ENCODE assay signal across 7 mouse cellular contexts in genomic region chr3:94366761-94367160, GRCm38 (mm10). TPM values are rescaled to one million over a fixed set of nuclear protein-coding genes. Genes with fewer than 3 reads are reported as not detected.
DNase-seq lines count a peak whose midpoint lies in the region; ATAC-seq and TF ChIP-seq lines count a peak whose summit lies in the region.

No protein-coding gene starts in this region.

- no peak overlapping the region for H3K4me2 ChIP-seq in hindbrain, embryonic 16.5 days (ENCODE audit: low read length)
- no peak overlapping the region for H3K4me2 ChIP-seq in midbrain, embryonic 13.5 days (replicated peaks)

- H3K36me3 ChIP-seq in hindbrain, embryonic 16.5 days (ENCODE audit: control insufficient read depth, insufficient read depth, low read length): no peaks in the 10 kb centered on the region
- H3K36me3 ChIP-seq in midbrain, embryonic 13.5 days: no peaks in the 10 kb centered on the region

- no peaks in the 10 kb centered on the region for H3K27me3 ChIP-seq in cerebellum, adult 2 months (ENCODE audit: control insufficient read depth, insufficient read depth, low read length)
- H3K27me3 ChIP-seq in hindbrain, embryonic 16.5 days (replicated peaks; ENCODE audit: control insufficient read depth, insufficient read depth, low read length): peaks cover 5% of the 10 kb centered on the region
- peaks cover 38% of the 10 kb centered on the region for H3K27me3 ChIP-seq in midbrain, embryonic 13.5 days

- no peak for TF ChIP-seq POLR2A in cerebellum, adult 2 months (IDR thresholded peaks at IDR 0.05; ENCODE audit: borderline replicate concordance, insufficient read depth, low read length)

- no peaks in the 10 kb centered on the region for H3K9me3 ChIP-seq in hindbrain, embryonic 16.5 days (ENCODE audit: control insufficient read depth, low read length)
- H3K9me3 ChIP-seq in midbrain, embryonic 13.5 days: peaks cover 4% of the 10 kb centered on the region; the same call in 1 of the 2 replicates

- ATAC-seq in frontal cortex, adult (ENCODE audit: low TSS enrichment): peak; percentile 90
- ATAC-seq in hindbrain, embryonic 16.5 days: peak; percentile 53
- ATAC-seq in midbrain, embryonic 13.5 days: peak; percentile 46

- peaks cover 4% of the 10 kb centered on the region for H3K4me1 ChIP-seq in cerebellum, adult 2 months (ENCODE audit: control insufficient read depth, insufficient read depth, low read length)
- peaks cover 15% of the 10 kb centered on the region; the same call in 1 of the 2 replicates for H3K4me1 ChIP-seq in hindbrain, embryonic 16.5 days (ENCODE audit: control insufficient read depth, insufficient read depth, low read depth, low read length)
- peaks cover 20% of the 10 kb centered on the region for H3K4me1 ChIP-seq in midbrain, embryonic 13.5 days (replicated peaks)

- H3K9ac ChIP-seq in hindbrain, embryonic 16.5 days (ENCODE audit: low read depth, low read length): no peak overlapping the region
- H3K9ac ChIP-seq in midbrain, embryonic 13.5 days (replicated peaks): no peak overlapping the region

- H3K4me3 ChIP-seq in cerebellum, adult 2 months (replicated peaks; ENCODE audit: insufficient read depth, low read depth, low read length): no peak overlapping the region
- H3K4me3 ChIP-seq in hindbrain, embryonic 16.5 days (ENCODE audit: low read length): no peak overlapping the region
- no peak overlapping the region for H3K4me3 ChIP-seq in midbrain, embryonic 13.5 days (replicated peaks)

- 20% methylated on average over 3 of the region's 3 CpGs for WGBS in cerebellum, adult 2 months
- WGBS in hindbrain, embryonic 16.5 days: 17% methylated on average over 3 of the region's 3 CpGs
- 16% methylated on average over 3 of the region's 3 CpGs for WGBS in midbrain, embryonic 13.5 days

- peak; percentile 96 for TF ChIP-seq CTCF in cerebellum, adult 2 months (IDR thresholded peaks at IDR 0.05; ENCODE audit: borderline replicate concordance, insufficient read depth, low read depth, low read length)

- peak; percentile 59 for DNase-seq in WW6 (ENCODE audit: low read depth, low spot score)
- peak; percentile 78 to 86 for DNase-seq in cerebellum, adult 2 months
- peak; percentile 33 to 90 for DNase-seq in left cerebral cortex, adult 9 months (ENCODE audit: low spot score in 2 of 2)
- DNase-seq in spleen, adult 12 weeks (ENCODE audit: low spot score): peak; percentile 39

- no peak overlapping the region for H3K27ac ChIP-seq in cerebellum, adult 2 months (ENCODE audit: insufficient read depth, low read length)
- no peak overlapping the region for H3K27ac ChIP-seq in hindbrain, embryonic 16.5 days (ENCODE audit: low read depth, low read length)
- no peak overlapping the region for H3K27ac ChIP-seq in midbrain, embryonic 13.5 days

RNA-seq across cellular contexts. Expression of gene C2cd4d, which starts 4.5 kb away (rescaled TPM):
- 3.5 and 3.7 TPM in 2 replicates for polyA plus RNA-seq in cerebellum, adult 2 months (2012; rRNA removed)
- 1.6 and 1.8 TPM in 2 replicates for polyA plus RNA-seq in hindbrain, embryonic 16.5 days (2015; fragmentation: Nextera tagmentation; extraction: Ambion mirVana)
- polyA plus RNA-seq in midbrain, embryonic 13.5 days (2015; fragmentation: Nextera tagmentation; extraction: Ambion mirVana): 2.0 and 2.2 TPM in 2 replicates

RNA-seq across cellular contexts. Expression of gene Rorc, which starts 5.8 kb away (rescaled TPM):
- 20.4 and 20.9 TPM in 2 replicates for polyA plus RNA-seq in cerebellum, adult 2 months (2012; rRNA removed)
- 0.36 and 0.54 TPM in 2 replicates for polyA plus RNA-seq in hindbrain, embryonic 16.5 days (2015; fragmentation: Nextera tagmentation; extraction: Ambion mirVana)
- polyA plus RNA-seq in midbrain, embryonic 13.5 days (2015; fragmentation: Nextera tagmentation; extraction: Ambion mirVana): 0.79 and 1.0 TPM in 2 replicates

RNA-seq across cellular contexts. Expression of gene Them5, which starts 24.9 kb away (rescaled TPM):
- not detected in 2 replicates for polyA plus RNA-seq in cerebellum, adult 2 months (2012; rRNA removed)
- polyA plus RNA-seq in hindbrain, embryonic 16.5 days (2015; fragmentation: Nextera tagmentation; extraction: Ambion mirVana): 0.29 TPM in 1 of 2 replicates, not detected in the other
- polyA plus RNA-seq in midbrain, embryonic 13.5 days (2015; fragmentation: Nextera tagmentation; extraction: Ambion mirVana): 0.46 TPM in 1 of 2 replicates, not detected in the other

RNA-seq across cellular contexts. Expression of gene Lingo4, which starts 31.6 kb away (rescaled TPM):
- 6.5 and 6.6 TPM in 2 replicates for polyA plus RNA-seq in cerebellum, adult 2 months (2012; rRNA removed)
- 1.7 and 2.3 TPM in 2 replicates for polyA plus RNA-seq in hindbrain, embryonic 16.5 days (2015; fragmentation: Nextera tagmentation; extraction: Ambion mirVana)
- 0.83 and 1.4 TPM in 2 replicates for polyA plus RNA-seq in midbrain, embryonic 13.5 days (2015; fragmentation: Nextera tagmentation; extraction: Ambion mirVana)

RNA-seq across cellular contexts. Expression of gene Tdrkh, which starts 46.3 kb away (rescaled TPM):
- 21.4 and 22.8 TPM in 2 replicates for polyA plus RNA-seq in cerebellum, adult 2 months (2012; rRNA removed)
- polyA plus RNA-seq in hindbrain, embryonic 16.5 days (2015; fragmentation: Nextera tagmentation; extraction: Ambion mirVana): 51.1 and 54.8 TPM in 2 replicates
- polyA plus RNA-seq in midbrain, embryonic 13.5 days (2015; fragmentation: Nextera tagmentation; extraction: Ambion mirVana): 61.6 and 63.1 TPM in 2 replicates

Comparison
In these comparisons a context has a peak if more than half of its experiments do, and no peak if none do; other contexts are left out.
1. RNA of gene Rorc, which starts 5.8 kb away (polyA plus RNA-seq): 20.4 to 20.9 TPM in cerebellum, adult 2 months; 0.79 to 1.0 TPM in midbrain, embryonic 13.5 days and 0.36 to 0.54 TPM in hindbrain, embryonic 16.5 days; every median in the first group is over 10 times any median in the second.
2. Peak in every context shown above with its lines, with median percentiles within 50 percentile points of each other: DNase-seq and ATAC-seq.